Mouse (Mus musculus) bone marrow, adult 2 months (tissue): Measurements from ENCODE around the gene Pcnx.

Experiments used
- CTCF ChIP-seq: fragments of 200-500 bp; IDR thresholded peaks from 2 replicates; pipeline ENCODE4 v1.5.1; 2011; ENCODE audit warnings: low read length, control low read depth; ENCODE audit not compliant: control insufficient read depth, insufficient read depth
- POLR2A ChIP-seq: fragments of 200-500 bp; IDR thresholded peaks from 2 replicates; pipeline ENCODE4 v1.6.1; 2011; ENCODE audit warnings: low read depth, mild to moderate bottlenecking, control low read depth, low read length, borderline replicate concordance; ENCODE audit not compliant: control insufficient read depth

- TF ChIP-seq CTCF (no peak), POLR2A (no peak)
Observed at GRCm38 (mm10) chr12:81936066-81936465, 76.2 kb downstream of the Pcnx start.
